Mouse (Mus musculus) lung, postnatal 10 days (tissue): ENCODE data around the gene Rtp4.

Source experiments
- DNase-seq: peaks from one replicate; pipeline ENCODE4 v3.0.0; 2021

The Rtp4 gene

GRCm38 (mm10) chr16:23515766-23516165 lies 4.3 kb upstream of the Rtp4 start:
- peak; percentile 36 for DNase-seq

- DNase-seq = no peak
These were observed 3.5 kb upstream of the Rtp4 start for GRCm38 (mm10) chr16:23516606-23517005.

GRCm38 (mm10) chr16:23517230-23517629 lies 2.9 kb upstream of the Rtp4 start:
- DNase-seq = no peak

DNA sequence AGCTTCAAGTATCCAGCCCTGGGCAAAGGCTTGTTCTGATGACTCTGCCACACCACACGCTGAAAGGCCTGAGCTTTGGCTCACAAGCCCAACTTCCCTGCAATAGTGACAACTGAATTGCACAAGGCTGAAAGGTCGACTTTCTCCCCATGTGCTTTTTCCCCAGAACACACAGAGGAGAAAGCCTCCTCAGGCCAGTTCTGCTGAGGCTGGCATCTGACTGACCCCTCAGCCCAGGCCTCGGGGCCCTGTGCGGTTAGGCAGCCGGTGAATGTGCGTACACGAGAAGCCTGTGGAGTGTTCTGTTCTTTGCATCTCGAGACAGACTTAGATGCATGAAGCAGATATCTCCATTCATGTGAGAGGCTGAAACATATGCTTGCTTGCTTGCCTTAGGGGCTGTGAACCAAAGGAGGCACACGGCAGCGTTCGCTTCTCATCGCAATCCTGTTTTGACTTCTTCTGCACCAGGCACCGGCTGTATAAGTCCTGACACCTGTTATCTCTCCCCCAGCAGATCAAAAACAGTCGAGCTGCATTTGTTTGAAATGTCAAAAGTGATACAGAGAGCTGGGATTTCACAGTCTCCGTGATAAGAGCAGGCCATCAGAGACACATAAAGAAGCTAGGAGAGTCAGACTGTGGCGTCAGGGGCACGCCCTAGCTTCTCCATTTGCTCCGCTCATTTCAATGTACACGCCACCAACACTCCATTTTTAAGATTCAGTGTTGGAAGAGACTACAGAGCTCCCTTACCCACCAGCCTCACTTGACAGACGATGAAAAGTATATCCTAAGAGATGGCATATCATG lies 2.1 kb upstream of the Rtp4 start:
- no peak for DNase-seq

- no peak for DNase-seq
These were observed 1.3 kb upstream of the Rtp4 start for GRCm38 (mm10) chr16:23518567-23519369.

GRCm38 (mm10) chr16:23519771-23520170 lies 320 bp upstream of the Rtp4 start:
- DNase-seq = no peak

DNA sequence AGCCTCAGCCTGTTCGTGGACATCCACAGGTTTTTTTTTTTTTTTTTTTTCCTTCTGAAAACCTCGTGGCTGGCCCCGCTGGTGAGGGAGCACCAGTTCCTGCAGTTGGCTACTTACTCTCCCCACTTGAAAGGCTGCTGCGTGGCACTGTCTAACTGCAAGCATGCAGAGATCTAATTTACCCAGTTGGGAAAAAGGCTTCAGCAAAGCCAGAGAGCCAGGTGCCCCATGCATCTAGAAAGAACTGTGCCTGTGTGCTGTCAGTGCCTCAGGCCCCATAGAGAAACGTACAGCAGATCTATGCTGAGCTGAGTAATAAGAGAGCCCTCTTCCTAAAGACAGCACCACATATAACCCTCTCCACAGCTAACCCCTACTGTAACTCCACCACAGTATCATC lies 1.0 kb downstream of the Rtp4 start:
- DNase-seq = no peak

DNA sequence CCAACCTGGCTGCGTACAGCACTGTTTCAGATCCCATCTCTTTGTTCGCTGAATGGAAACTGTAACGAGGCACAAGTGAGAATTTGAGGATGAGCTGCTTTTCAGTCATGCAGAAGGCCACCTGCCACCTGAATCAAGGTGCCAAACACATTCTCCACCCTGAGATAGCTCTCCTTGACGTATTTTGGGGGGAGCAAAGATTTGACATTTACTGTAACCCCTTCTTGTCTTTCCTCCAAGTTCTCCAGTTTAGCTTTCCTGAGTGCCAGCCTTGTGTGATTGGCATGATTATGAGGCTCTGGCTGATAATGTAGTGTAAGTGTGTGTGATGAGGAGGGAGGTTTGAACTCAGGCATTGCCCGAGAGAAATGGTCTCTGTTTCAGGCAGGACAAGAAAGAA lies 2.0 kb downstream of the Rtp4 start:
- DNase-seq = no peak

DNA sequence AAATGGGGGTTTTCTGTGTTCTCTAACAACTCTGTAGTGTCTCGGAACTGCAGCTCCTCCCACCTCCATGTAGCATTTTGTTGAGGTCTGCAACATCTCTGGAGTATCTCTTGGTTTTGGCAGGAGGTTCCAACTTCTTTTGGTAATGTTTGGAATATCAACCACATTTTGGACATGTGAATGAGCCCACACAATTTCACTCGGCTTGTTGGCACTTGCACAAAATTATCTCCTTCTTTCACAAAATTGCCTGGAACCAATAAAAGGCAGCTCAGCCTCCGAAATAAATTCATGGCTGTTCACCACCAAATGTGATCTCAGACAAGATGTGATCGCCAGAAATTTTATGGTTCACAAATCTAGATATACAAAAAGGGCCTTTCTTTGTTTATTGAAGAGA lies 9.1 kb downstream of the Rtp4 start:
- no peak for DNase-seq

DNA sequence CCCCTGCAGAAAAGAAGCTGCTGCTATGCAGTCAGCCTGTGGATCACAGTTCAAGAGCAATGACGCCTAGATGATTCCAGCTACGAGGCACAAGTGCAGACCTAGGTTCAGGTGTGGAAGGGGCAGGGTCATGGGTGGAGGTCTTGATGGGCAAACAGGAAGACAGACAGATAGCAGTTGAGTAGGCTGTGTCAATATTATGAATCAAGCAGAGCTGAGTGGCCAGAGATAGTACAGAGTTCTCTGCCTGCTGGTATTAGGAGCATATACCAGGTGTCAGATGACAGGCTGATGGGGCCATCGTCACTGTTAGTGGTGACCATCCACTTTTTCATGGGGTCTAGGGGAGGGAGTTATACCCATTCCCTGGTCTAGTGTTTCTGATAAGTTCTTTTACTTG lies 13.6 kb downstream of the Rtp4 start:
- DNase-seq = no peak

DNA sequence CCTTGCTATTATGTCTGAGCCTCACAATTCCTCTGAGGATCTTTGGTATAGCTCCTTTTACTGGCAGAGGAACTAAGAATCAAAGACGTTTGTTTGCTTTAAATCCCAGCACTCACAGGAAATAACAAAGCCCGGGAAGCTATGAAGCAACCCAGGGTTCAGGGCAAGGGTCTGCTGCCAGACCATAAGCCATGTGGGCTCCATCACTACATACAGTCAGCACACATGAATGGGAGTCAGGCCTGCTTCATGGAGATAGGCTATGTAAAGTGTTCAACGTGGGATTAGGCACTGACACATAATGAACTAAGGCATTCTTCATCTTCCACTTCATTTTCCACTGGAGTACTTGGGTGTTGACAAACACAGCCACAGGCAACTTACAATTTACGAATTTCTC lies 21.0 kb downstream of the Rtp4 start:
- no peak for DNase-seq

DNA sequence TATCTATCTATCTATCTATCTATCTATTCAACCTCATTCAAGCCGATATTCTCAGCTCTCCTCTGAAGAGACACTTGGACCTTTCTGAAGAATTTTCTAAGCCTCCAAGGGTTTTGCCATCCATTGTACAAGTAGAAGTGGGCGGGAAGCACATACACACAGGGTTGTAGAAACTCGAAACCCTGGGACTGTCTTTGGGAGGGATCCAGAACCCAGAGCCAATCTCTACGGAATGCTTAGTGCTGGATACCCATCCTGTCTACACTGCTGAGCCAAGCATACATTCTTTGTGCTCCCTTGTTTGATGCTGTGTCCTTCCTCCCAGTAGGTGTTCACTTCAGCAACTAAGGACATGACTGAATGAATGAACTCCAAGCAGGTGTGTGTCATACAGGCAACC lies 22.8 kb downstream of the Rtp4 start:
- DNase-seq = no peak

GRCm38 (mm10) chr16:23544361-23544760 lies 24.3 kb downstream of the Rtp4 start:
- DNase-seq = no peak

- no peak for DNase-seq
These were observed 27.7 kb downstream of the Rtp4 start for GRCm38 (mm10) chr16:23547783-23548182.

DNA sequence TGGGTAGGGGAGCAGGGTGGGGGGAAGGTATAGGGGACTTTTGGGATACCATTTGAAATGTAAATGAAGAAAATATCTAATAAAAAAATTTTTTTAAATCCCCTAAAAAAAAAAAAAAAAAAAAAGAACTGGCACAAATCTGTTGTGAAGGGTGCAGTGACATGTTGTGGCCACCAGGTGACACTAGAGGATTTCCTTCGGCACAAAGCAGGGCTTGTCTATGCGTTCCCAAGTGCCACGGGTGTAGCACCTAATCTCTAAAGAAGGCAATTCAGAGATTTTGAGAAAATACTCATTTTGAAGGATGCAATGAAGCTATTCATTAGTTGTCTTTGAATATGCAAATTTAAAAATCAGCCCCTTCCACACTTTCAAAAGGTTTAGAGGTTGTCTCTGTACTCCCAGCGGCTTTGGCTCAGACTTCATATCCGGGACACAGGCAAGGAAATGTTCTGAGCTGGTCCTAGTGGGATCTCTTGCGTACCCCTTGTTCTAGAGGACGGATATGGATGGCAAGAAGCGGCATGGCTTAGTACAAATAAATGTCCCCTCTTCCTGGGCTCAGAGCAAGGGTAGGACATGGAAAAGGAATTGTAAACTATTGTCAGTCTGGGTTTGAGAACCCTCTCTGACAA lies 30.4 kb downstream of the Rtp4 start:
- peak; percentile 78 for DNase-seq

- DNase-seq = no peak
These were observed 31.0 kb downstream of the Rtp4 start for GRCm38 (mm10) chr16:23550981-23551582.

DNA sequence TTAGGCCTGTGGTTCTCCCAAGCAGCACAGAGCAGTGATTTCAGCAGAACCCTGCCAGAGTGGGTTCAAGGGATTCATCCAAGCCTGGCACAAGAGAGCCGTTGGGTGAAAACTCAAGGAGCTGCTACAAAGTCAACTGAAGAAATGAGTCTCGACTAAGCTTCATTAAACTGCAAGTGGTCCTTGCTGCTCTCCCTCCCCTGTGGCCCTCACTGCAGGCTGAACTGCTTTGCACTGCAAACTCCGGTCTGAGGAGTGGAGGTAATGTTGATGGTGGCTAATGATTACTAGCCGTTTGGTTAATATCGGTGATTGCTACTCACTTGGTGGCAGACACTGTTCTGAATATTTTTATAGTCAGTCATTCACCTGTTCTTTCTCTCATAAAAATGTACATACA lies 34.6 kb downstream of the Rtp4 start:
- no peak for DNase-seq

GRCm38 (mm10) chr16:23557195-23557594 lies 37.1 kb downstream of the Rtp4 start:
- DNase-seq = no peak

DNA sequence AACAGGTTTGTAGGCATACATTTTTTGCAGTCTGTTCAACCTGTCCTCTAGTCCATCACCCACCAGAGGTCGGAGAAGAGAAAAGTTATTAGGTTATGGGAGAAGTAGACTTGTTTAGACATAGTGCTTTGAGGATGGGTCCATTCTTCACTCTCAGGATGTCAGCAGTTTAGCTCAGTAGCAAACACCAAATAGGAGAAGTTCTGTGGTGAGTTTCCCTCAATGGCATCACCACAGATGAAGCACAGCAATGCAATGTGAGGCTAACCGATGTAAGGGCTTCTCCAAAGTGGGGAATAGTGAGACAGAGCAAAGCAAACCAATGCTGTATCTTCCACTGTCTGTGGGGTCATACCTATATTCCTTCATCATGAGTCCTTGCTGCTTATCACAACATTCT lies 37.6 kb downstream of the Rtp4 start:
- DNase-seq = no peak

DNA sequence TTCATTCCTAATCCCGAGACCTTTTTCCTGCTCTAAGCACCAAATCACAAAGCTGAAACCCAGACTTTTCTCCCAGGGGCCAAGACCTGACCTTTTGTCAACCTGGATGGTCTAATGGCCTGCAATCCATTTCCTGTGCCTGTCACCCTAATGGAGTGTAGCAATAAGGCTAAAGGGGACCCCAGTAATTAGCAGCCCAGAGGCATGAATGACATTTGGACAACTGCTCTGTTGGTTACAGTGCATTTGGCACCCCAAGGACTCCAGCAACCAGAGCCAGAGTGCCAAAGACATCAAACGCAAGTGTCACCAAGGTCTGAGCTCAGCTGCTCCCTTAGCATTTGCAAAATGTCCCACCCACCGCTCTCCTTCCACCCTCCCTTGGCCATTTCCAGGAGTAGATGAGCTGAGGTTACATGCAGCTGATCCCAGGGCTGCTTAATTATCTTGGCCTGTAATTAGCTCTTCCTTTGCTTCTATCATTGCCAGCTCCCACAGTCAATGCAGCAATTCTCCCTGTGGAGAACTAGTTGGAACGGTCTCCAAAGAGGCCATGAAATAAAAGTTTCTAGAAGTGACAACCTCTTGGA lies 48.4 kb downstream of the Rtp4 start:
- DNase-seq = no peak

DNA sequence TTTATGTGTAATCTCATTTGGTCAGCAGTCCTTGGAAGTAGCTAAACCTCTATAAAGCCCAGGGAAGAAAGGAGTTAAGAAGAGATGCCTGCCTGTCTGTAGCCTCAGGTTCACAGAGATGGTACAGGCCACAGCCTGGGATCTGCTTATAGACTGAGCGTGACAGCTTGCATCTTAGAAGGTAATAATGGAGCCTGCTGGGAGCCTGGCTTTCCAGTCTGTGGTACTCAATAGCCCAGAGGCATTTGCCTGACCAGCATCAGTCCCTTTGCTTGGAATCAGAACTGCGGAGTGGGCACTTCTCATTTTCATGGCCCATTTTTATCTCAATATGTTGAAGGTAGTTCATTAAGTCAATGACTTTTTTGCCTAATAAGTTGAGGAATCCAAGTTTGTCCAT lies 54.5 kb downstream of the Rtp4 start:
- no peak for DNase-seq

GRCm38 (mm10) chr16:23591119-23592105 lies 71.3 kb downstream of the Rtp4 start:
- no peak for DNase-seq
